Mouse (Mus musculus): ENCODE data around the gene Lrp2.

GRCm38 (mm10) chr2:69530691-69531527 lies 55.0 kb downstream of the Lrp2 start:
- TF ChIP-seq POLR2A (IDR thresholded peaks at IDR 0.05; ENCODE audit: extremely low read depth, insufficient read depth, low read length): no peak
- TF ChIP-seq CTCF (IDR thresholded peaks at IDR 0.05; ENCODE audit: low read depth, low read length): no peak
